Mouse (Mus musculus) ES-Bruce4 (cell line): ENCODE measurements at regions not wholly inside any gene's neighbourhood (a gene's known extent, or its start where the extent isn't known, plus 50 kb on each side); places are given as distances from the start of the nearest gene placed in this dataset.

ENCODE experiments used
- CTCF ChIP-seq: IDR thresholded peaks from one replicate; pipeline ENCODE4 v1.8.1; 2011; ENCODE audit warnings: low read depth, low read length
- POLR2A ChIP-seq: IDR thresholded peaks from one replicate; pipeline ENCODE4 v1.8.1; 2011; ENCODE audit warnings: low read length; ENCODE audit not compliant: insufficient read depth

GRCm38 (mm10) chr10:7309927-7310326, 97.9 kb upstream of the Cnksr3 start:
- TF ChIP-seq CTCF (no peak), POLR2A (no peak)
